Mouse (Mus musculus) adipocyte (in vitro differentiated cells): ENCODE results near the gene Slc30a2.
"Not testable (repeated sequence)": the region's sequence is repeated elsewhere in the genome, so short reads cannot be mapped to it uniquely, and the experiment has no call there.

Experiments used
- DNase-seq: peaks from one replicate; pipeline ENCODE4 v3.0.0-alpha.2; 2016; ENCODE audit warnings: low spot score

Gene Slc30a2

GRCm38 (mm10) chr4:134343071-134344031 is at the start of gene Slc30a2:
Gene Slc30a2, plus strand, starts transcription at chr4:134343181.
- no peak for DNase-seq

- no peak for DNase-seq
Observed at GRCm38 (mm10) chr4:134293692-134294163, 49.3 kb upstream of the Slc30a2 start.

GRCm38 (mm10) chr4:134296096-134296495 is 46.9 kb upstream of the Slc30a2 start:
- not testable (repeated sequence) for DNase-seq

GRCm38 (mm10) chr4:134296523-134296922 is 46.5 kb upstream of the Slc30a2 start:
- no peak for DNase-seq

GRCm38 (mm10) chr4:134297369-134297768 is 45.6 kb upstream of the Slc30a2 start:
- DNase-seq, result no peak

- DNase-seq, result no peak
Observed at GRCm38 (mm10) chr4:134298626-134299497, 44.1 kb upstream of the Slc30a2 start.

GRCm38 (mm10) chr4:134299498-134299810 is 43.5 kb upstream of the Slc30a2 start:
- no peak for DNase-seq

GRCm38 (mm10) chr4:134300316-134300715 is 42.7 kb upstream of the Slc30a2 start:
- no peak for DNase-seq

- no peak for DNase-seq
Observed at GRCm38 (mm10) chr4:134302084-134302483, 40.9 kb upstream of the Slc30a2 start.

GRCm38 (mm10) chr4:134306963-134307362 is 36.0 kb upstream of the Slc30a2 start:
- DNase-seq, result no peak

GRCm38 (mm10) chr4:134307367-134308072 is 35.5 kb upstream of the Slc30a2 start:
- DNase-seq, result peak; percentile 42

GRCm38 (mm10) chr4:134310106-134310505 is 32.9 kb upstream of the Slc30a2 start:
- DNase-seq, result no peak

GRCm38 (mm10) chr4:134310656-134311055 is 32.3 kb upstream of the Slc30a2 start:
- no peak for DNase-seq

GRCm38 (mm10) chr4:134311784-134312183 is 31.2 kb upstream of the Slc30a2 start:
- no peak for DNase-seq

- no peak for DNase-seq
Observed at GRCm38 (mm10) chr4:134312341-134312740, 30.6 kb upstream of the Slc30a2 start.

- DNase-seq, result no peak
Observed at GRCm38 (mm10) chr4:134312901-134313300, 30.1 kb upstream of the Slc30a2 start.

GRCm38 (mm10) chr4:134314081-134314655 is 28.8 kb upstream of the Slc30a2 start:
- DNase-seq, result no peak

- no peak for DNase-seq
Observed at GRCm38 (mm10) chr4:134314876-134315275, 28.1 kb upstream of the Slc30a2 start, which contains the start of gene Trim63. Gene Trim63, plus strand, starts transcription at chr4:134315120.

GRCm38 (mm10) chr4:134315470-134315869 is 27.5 kb upstream of the Slc30a2 start:
- no peak for DNase-seq

- DNase-seq, result no peak
Observed at GRCm38 (mm10) chr4:134316390-134316789, 26.6 kb upstream of the Slc30a2 start.

- no peak for DNase-seq
Observed at GRCm38 (mm10) chr4:134319074-134319473, 23.9 kb upstream of the Slc30a2 start.

GRCm38 (mm10) chr4:134319674-134320073 is 23.3 kb upstream of the Slc30a2 start:
- DNase-seq, result no peak
